Mouse (Mus musculus): Measurements from ENCODE around the gene Ak3. TPM values are rescaled to one million over a fixed set of nuclear protein-coding genes. Genes with fewer than 3 reads are reported as not detected.

The Ak3 gene
- 105 and 106 TPM in 2 replicates for polyA plus RNA-seq (2015; fragmentation: Nextera tagmentation; extraction: Ambion mirVana)

DNA sequence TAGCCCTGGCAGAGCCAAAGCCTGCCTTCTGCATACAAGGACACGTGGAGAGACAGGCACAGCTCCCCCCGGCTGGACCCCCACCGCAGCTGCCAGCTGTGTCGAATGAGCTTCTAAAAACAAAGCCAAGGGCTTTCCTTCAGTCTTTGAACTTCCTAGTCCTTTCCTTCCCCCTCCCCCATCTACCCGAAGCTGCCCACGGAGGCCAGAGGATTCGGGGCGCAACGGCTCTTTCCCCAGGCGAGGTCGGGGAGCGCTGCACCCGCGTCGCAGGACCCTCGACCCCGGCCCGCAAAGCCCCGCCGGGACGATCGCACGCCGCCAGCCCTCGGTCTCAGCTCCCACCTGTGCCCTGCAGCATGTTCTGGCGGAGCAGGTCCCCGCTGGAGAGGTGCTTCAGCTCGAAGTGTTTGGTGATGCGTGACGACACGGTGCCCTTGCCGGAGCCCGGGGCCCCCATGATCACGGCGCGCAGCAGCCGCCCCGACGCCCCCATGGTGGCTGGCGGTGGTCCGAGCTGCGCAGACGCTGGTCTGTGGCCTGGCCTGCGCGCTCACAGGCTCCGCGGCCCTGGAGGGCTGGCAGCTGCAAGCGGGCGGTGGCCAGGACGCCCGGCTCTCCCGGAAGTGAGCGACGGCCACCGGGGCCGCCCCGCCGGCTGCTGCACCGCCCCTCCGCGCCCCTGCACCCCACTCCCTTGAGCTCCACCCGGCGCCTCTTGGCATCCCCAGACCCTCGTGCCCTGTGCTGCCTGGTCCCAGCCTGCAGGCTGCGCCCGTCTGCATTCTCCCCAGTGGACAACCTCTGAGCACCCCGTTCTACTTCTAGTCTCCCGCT, at the start of gene Ak3:
Gene Ak3, minus strand, starts transcription at position 628 of the 837 bp plus-strand sequence.
- Histone ChIP-seq H3K4me2 (replicated peaks; ENCODE audit: low read depth, low read length) (peak within 1 kb of the TSS; percentile 74), H3K27me3 (ENCODE audit: insufficient read depth, low read length) (no peaks in the 10 kb centered on the region), H3K9ac (replicated peaks; ENCODE audit: low read length) (peak within 1 kb of the TSS; percentile 94), H3K4me3 (ENCODE audit: low read length) (peak within 1 kb of the TSS; percentile 86), H3K36me3 (ENCODE audit: insufficient read depth, low read length) (no peaks in the 10 kb centered on the region), H3K27ac (ENCODE audit: low read length) (peak within 1 kb of the TSS; percentile 92), H3K4me1 (ENCODE audit: insufficient read depth, low read length) (peaks cover 8% of the 10 kb centered on the region), H3K9me3 (ENCODE audit: low read length) (no peaks in the 10 kb centered on the region)
- peak; percentile 93 for ATAC-seq (ENCODE audit: low FRiP score, low TSS enrichment)
- under 1% methylated on average over 68 of the region's 68 CpGs for WGBS

DNA sequence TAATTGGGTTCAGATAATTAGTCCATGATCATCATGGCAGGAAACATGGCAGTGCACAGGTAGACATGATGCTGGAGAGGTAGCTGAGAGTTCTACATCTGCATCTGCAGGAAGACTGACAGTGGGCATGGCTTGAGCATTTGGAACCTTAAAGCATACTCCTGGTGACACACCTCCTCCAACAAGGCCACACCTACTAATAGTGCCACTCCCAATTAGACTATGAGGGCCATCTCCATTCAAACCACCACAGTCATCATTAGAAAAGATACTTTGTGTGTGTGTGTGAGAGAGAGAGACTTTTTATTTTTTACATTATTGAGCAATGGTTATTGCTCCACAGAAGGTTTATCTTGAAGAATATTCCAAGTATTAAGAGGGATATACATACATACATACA, 44.4 kb upstream of the Ak3 start:
- Histone ChIP-seq H3K4me2 (replicated peaks; ENCODE audit: low read depth, low read length) (no peak overlapping the region), H3K36me3 (ENCODE audit: insufficient read depth, low read length) (no peaks in the 10 kb centered on the region), H3K9me3 (ENCODE audit: low read length) (no peaks in the 10 kb centered on the region), H3K4me1 (ENCODE audit: insufficient read depth, low read length) (no peaks in the 10 kb centered on the region), H3K9ac (replicated peaks; ENCODE audit: low read length) (no peak overlapping the region), H3K27ac (ENCODE audit: low read length) (no peak overlapping the region), H3K27me3 (ENCODE audit: insufficient read depth, low read length) (no peaks in the 10 kb centered on the region), H3K4me3 (ENCODE audit: low read length) (no peak overlapping the region)
- no peak for ATAC-seq (ENCODE audit: low FRiP score, low TSS enrichment)

DNA sequence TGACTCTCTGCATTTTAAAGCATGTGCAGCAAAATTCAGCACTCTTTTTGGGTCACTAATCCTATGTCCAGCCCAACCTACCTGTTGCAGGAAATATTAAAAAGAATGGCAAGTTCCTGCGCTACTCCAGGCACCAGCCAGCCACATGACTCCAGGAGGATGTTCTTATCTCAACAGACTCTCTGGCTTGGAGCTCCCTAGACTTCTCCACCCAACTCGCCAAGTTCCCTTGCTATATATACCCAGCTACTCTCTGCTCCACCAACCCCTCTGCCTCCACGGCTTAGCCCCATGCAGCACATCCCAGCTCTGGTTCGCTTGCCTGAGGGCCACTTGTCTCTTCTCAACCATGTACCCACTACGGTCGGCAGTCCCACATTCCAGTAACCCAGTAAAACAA, 40.9 kb upstream of the Ak3 start:
- no peak overlapping the region for H3K27ac ChIP-seq (ENCODE audit: low read length)
- no peaks in the 10 kb centered on the region for H3K36me3 ChIP-seq (ENCODE audit: insufficient read depth, low read length)
- 84% methylated on average over 6 of the region's 6 CpGs for WGBS
- H3K27me3 ChIP-seq (ENCODE audit: insufficient read depth, low read length): no peaks in the 10 kb centered on the region
- no peaks in the 10 kb centered on the region for H3K9me3 ChIP-seq (ENCODE audit: low read length)
- H3K4me3 ChIP-seq (ENCODE audit: low read length): no peak overlapping the region
- H3K4me2 ChIP-seq (replicated peaks; ENCODE audit: low read depth, low read length): no peak overlapping the region
- H3K4me1 ChIP-seq (ENCODE audit: insufficient read depth, low read length): no peaks in the 10 kb centered on the region
- no peak for ATAC-seq (ENCODE audit: low FRiP score, low TSS enrichment)
- H3K9ac ChIP-seq (replicated peaks; ENCODE audit: low read length): no peak overlapping the region

DNA sequence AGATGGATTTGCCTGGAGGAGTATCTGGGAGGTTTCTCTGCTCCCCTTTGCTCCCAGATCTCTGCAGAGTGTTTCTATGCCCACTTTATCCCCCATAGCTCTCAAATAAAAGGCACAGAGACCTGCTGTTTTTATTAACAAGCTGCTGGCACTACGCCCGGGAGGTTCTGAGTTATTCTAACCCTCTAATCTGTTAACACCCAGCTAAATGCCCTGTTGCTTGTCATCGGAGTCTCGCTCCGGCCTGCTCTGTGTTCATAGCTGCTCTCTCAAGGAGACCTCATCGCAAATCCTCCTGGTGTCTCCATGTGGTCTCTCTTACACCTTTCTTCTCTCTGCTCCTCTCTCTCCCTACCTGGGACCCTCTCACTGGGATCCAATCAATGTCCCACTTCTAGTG, 27.0 kb upstream of the Ak3 start:
- no peak for ATAC-seq (ENCODE audit: low FRiP score, low TSS enrichment)
- no peaks in the 10 kb centered on the region for H3K36me3 ChIP-seq (ENCODE audit: insufficient read depth, low read length)
- no peak overlapping the region for H3K9ac ChIP-seq (replicated peaks; ENCODE audit: low read length)
- H3K9me3 ChIP-seq (ENCODE audit: low read length): no peaks in the 10 kb centered on the region
- H3K4me1 ChIP-seq (ENCODE audit: insufficient read depth, low read length): 0 out of 2 replicates have a peak, but pooled peaks cover 3% of the 10 kb centered on the region
- H3K4me2 ChIP-seq (replicated peaks; ENCODE audit: low read depth, low read length): no peak overlapping the region
- H3K27me3 ChIP-seq (ENCODE audit: insufficient read depth, low read length): no peaks in the 10 kb centered on the region
- H3K4me3 ChIP-seq (ENCODE audit: low read length): no peak overlapping the region
- no peak overlapping the region for H3K27ac ChIP-seq (ENCODE audit: low read length)
- WGBS: 56% methylated on average over 6 of the region's 6 CpGs

DNA sequence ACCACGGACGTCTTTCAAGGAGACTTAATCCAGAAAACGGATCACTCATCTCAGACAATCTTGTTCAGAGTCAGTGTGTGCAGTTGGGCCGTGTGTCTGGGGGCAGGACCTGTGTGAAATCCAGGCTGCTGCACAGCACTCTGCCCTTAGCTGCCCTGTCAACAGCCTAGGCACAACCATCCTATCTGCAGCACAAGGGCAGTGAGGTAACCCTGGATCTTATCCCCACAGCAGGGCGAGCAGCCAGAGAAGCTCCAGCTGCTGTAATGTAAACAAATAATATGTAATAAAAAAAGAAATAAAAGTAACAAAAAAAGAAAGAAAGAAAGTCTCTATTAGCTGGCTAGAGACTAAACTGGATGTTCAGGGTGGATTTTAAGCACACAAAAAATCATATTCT, 21.4 kb upstream of the Ak3 start:
- Histone ChIP-seq H3K4me2 (replicated peaks; ENCODE audit: low read depth, low read length) (no peak overlapping the region), H3K9ac (replicated peaks; ENCODE audit: low read length) (no peak overlapping the region), H3K4me1 (ENCODE audit: insufficient read depth, low read length) (peaks cover 15% of the 10 kb centered on the region; the same call in 1 of the 2 replicates), H3K27ac (ENCODE audit: low read length) (no peak overlapping the region), H3K9me3 (ENCODE audit: low read length) (no peaks in the 10 kb centered on the region), H3K36me3 (ENCODE audit: insufficient read depth, low read length) (no peaks in the 10 kb centered on the region), H3K4me3 (ENCODE audit: low read length) (no peak overlapping the region), H3K27me3 (ENCODE audit: insufficient read depth, low read length) (no peaks in the 10 kb centered on the region)
- no peak for ATAC-seq (ENCODE audit: low FRiP score, low TSS enrichment)
- 51% methylated on average over 5 of the region's 5 CpGs for WGBS

DNA sequence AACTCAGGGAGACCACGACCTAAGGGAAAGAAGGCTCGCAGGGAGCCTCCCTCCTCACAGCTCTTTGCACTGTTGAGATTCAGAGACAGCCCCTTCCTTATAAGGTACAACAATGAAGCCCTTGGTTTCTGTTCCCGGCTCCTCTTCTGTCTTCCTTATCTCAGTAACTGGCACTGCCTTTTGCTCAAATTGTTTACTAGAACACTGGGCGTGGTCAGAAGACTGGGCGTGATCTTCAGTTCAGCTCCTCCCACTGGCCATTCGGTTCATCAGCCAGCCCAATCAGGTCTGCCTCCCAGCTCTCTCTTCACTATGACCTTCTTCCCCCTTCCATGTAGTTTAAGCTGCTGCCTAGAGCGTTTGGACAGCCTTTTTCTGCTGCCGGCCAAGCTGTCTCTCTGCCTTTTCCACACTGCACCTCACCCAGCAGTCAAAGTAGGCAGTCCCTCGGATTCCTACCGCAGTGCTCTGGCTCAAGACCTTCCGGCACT, 19.3 kb upstream of the Ak3 start:
- H3K9ac ChIP-seq (replicated peaks; ENCODE audit: low read length): no peak overlapping the region
- peak overlapping the region; percentile 30 for H3K4me3 ChIP-seq (ENCODE audit: low read length)

DNA sequence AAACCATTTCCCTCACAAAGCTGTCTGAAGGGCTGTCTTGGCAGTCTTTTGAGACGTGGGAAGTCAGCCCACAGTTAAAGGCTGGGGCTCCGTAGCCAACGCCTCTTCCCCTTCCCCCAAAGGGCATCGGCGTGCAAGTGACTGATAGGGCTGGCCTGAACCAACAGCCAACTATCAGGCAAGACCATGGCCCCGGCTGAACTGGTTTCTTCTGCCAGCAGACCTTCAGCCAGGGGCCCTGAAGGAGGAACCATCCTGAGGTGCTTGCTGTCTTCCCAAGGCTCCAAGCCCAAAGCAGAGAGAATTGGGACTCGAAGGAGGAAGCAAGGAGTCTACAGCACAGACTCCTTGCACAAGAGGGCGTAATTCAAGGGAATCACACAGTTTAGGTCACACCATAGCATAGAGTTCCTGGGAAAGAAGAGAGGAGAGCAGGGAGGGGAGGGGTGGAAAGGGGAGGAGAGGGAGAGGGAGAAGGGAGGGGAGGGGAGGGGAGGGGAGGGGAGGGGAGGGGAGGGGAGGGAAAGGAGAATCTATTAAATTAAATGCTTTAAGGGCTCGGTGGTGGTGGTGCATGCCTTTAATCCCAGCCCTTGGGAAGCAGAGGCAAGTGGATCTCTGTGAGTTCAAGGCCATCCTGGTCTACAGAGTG, 16.8 kb upstream of the Ak3 start:
- 56% methylated on average over 9 of the region's 9 CpGs for WGBS
- Histone ChIP-seq H3K4me1 (ENCODE audit: insufficient read depth, low read length) (peaks cover 24% of the 10 kb centered on the region), H3K27me3 (ENCODE audit: insufficient read depth, low read length) (no peaks in the 10 kb centered on the region), H3K4me2 (replicated peaks; ENCODE audit: low read depth, low read length) (peak overlapping the region; percentile 46; the same call in 1 of the 2 replicates), H3K4me3 (ENCODE audit: low read length) (no peak overlapping the region), H3K36me3 (ENCODE audit: insufficient read depth, low read length) (no peaks in the 10 kb centered on the region), H3K9me3 (ENCODE audit: low read length) (no peaks in the 10 kb centered on the region), H3K27ac (ENCODE audit: low read length) (0 out of 2 replicates have a peak overlapping the region, but pooled peaks have one; percentile 50), H3K9ac (replicated peaks; ENCODE audit: low read length) (no peak overlapping the region)
- no peak for ATAC-seq (ENCODE audit: low FRiP score, low TSS enrichment)

More for the DNA sequence above, 19.3 kb upstream of the Ak3 start:
- no peaks in the 10 kb centered on the region for H3K27me3 ChIP-seq (ENCODE audit: insufficient read depth, low read length)
- ATAC-seq (ENCODE audit: low FRiP score, low TSS enrichment): peak; percentile 64
- H3K4me1 ChIP-seq (ENCODE audit: insufficient read depth, low read length): peaks cover 15% of the 10 kb centered on the region
- H3K27ac ChIP-seq (ENCODE audit: low read length): no peak overlapping the region
- no peaks in the 10 kb centered on the region for H3K9me3 ChIP-seq (ENCODE audit: low read length)
- peak overlapping the region; percentile 43 for H3K4me2 ChIP-seq (replicated peaks; ENCODE audit: low read depth, low read length)
- WGBS: 21% methylated on average over 11 of the region's 11 CpGs
- no peaks in the 10 kb centered on the region for H3K36me3 ChIP-seq (ENCODE audit: insufficient read depth, low read length)

DNA sequence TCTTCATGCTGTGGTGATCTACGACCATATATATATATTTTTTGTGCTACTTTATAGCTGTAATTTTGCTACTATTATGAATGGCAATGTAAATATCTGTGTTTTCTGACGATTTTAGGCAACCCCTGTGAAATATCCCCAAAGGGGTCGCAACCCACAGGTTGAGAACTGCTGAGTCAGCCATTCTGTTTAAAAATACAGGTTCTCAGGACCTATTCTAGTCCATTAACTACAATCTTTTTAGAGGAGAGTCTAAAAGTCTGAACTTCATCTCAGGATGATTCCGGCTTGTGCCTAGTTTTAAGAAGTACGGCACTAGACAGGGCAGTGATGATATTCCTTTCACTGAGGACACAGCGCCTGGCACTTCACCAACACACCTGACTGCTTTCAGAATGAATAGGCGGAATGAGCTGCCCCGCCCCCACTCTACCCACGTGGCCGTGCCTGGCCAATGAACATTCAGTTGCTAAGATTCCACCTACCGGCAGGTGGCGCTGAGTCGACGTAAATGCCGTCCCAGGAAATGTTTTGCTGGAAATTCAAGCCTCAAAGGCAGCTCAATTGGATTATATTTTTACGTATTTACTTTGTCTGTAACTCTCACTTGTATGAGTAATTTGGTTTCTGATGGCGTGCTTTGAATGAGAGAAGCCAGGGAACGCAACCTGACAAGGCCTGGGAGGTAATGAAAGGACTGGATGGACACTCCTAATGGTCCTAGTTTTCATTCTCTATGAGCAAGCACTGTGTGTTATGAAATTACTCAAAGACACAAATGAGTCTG, 16.0 kb upstream of the Ak3 start:
- H3K9me3 ChIP-seq (ENCODE audit: low read length): no peaks in the 10 kb centered on the region
- H3K36me3 ChIP-seq (ENCODE audit: insufficient read depth, low read length): no peaks in the 10 kb centered on the region
- 15% methylated on average over 18 of the region's 18 CpGs for WGBS
- no peaks in the 10 kb centered on the region for H3K27me3 ChIP-seq (ENCODE audit: insufficient read depth, low read length)
- peaks cover 21% of the 10 kb centered on the region for H3K4me1 ChIP-seq (ENCODE audit: insufficient read depth, low read length)
- H3K4me2 ChIP-seq (replicated peaks; ENCODE audit: low read depth, low read length): peak overlapping the region; percentile 46
- no peak overlapping the region for H3K27ac ChIP-seq (ENCODE audit: low read length)
- H3K9ac ChIP-seq (replicated peaks; ENCODE audit: low read length): peak overlapping the region; percentile 60; the same call in 1 of the 2 replicates
- peak; percentile 83; the same call in 1 of the 2 replicates for ATAC-seq (ENCODE audit: low FRiP score, low TSS enrichment)
- H3K4me3 ChIP-seq (ENCODE audit: low read length): peak overlapping the region; percentile 31

DNA sequence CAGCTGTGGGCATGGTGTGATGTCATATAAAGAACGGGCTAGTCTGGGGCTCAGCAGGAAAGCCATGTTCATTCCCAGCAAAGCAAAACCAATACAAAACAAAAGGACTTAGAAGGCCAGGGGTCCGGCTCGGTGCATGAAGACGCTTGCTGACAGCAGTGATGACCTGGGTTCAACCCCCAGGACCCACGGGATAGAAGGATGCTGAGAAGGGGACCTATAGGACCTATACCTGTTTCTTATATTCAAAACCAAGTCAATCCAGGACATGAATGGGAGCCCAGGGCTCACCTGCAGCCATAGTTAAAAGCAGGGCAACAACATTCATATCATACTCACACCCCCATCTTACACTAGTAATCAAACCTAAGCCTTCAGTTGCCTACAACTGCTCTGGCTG, 15.2 kb upstream of the Ak3 start:
- no peak for ATAC-seq (ENCODE audit: low FRiP score, low TSS enrichment)
- no peaks in the 10 kb centered on the region for H3K9me3 ChIP-seq (ENCODE audit: low read length)
- H3K4me3 ChIP-seq (ENCODE audit: low read length): no peak overlapping the region
- no peak overlapping the region for H3K27ac ChIP-seq (ENCODE audit: low read length)
- no peaks in the 10 kb centered on the region for H3K36me3 ChIP-seq (ENCODE audit: insufficient read depth, low read length)
- WGBS: 92% methylated on average over 5 of the region's 5 CpGs
- H3K9ac ChIP-seq (replicated peaks; ENCODE audit: low read length): no peak overlapping the region
- no peak overlapping the region for H3K4me2 ChIP-seq (replicated peaks; ENCODE audit: low read depth, low read length)
- H3K4me1 ChIP-seq (ENCODE audit: insufficient read depth, low read length): peaks cover 21% of the 10 kb centered on the region
- no peaks in the 10 kb centered on the region for H3K27me3 ChIP-seq (ENCODE audit: insufficient read depth, low read length)
